Mouse (Mus musculus) MN1 (cell line): Measurements from ENCODE around the gene Gm10251.
"Not testable (repeated sequence)": the region's sequence is repeated elsewhere in the genome, so short reads cannot be mapped to it uniquely, and the experiment has no call there.

ENCODE experiments used
- DNase-seq: peaks from one replicate; pipeline ENCODE4 v3.0.0-alpha.2; 2016; ENCODE audit warnings: low spot score

Gene Gm10251

GRCm38 (mm10) chr14:6684070-6684469 is at the start of gene Gm10251:
Gm10251 (minus strand) TSS chr14:6684170.
- DNase-seq = not testable (repeated sequence)

GRCm38 (mm10) chr14:6720151-6720550 is 36.2 kb upstream of the Gm10251 start, which contains the start of gene Gm8050:
Gm8050 (minus strand) TSS chr14:6720251.
- not testable (repeated sequence) for DNase-seq

- not testable (repeated sequence) for DNase-seq
Measured at GRCm38 (mm10) chr14:6622318-6622717, 61.7 kb downstream of the Gm10251 start, which contains the start of gene Gm3460. Gm3460 (minus strand) TSS chr14:6622418.

GRCm38 (mm10) chr14:6606436-6606835 is 77.5 kb downstream of the Gm10251 start:
- DNase-seq = not testable (repeated sequence)

- DNase-seq = peak; percentile 57
Measured at GRCm38 (mm10) chr14:6605004-6605403, 79.0 kb downstream of the Gm10251 start.

- peak; percentile 8 for DNase-seq
Measured at GRCm38 (mm10) chr14:6604551-6604950, 79.4 kb downstream of the Gm10251 start.

GRCm38 (mm10) chr14:6590513-6590912 is 93.5 kb downstream of the Gm10251 start, which contains the start of gene Gm3629:
Gm3629 (minus strand) TSS chr14:6590613.
- not testable (repeated sequence) for DNase-seq
